Mouse (Mus musculus): Measurements from ENCODE around the gene Prkcz.
A peak's percentile ranks its signal among the peaks of the same experiment; 100 is the strongest.

Prkcz gene

DNA sequence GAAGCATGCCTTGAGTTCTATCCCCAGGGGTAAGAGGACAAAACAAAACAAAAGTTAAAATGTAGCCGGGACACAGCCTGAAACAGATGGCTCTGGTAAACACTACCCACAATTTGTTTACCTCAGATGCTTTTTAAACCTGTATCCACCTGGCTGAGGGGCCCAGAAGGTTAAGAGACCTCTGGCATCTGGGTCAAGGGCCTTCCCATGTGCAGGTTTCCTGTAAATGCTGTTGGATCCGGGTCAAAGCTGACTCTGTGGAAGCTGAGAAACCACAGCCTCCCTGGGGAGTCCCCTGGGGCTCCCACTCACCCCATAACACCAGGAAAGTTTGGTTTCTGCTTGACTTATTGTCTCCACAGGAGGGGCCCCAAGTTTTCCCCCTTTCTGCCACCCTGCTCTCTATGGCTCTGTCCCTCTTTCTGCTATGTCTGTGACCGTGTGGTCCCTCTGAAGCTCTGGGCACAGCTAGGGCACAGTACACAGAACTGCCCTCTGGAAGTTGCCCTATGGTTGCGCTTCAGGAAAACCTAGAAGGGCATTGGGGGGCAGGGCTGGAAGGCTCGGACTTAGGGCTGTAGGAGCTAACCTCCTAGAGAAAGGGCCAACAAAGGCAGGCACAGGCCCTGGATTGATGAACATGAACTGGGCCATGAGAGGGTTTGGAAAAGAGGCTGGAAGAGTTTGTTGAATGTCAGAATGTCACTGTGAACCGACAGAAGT lies 115.2 kb downstream of the Prkcz start:
- no peak for DNase-seq (ENCODE audit: low spot score)

DNA sequence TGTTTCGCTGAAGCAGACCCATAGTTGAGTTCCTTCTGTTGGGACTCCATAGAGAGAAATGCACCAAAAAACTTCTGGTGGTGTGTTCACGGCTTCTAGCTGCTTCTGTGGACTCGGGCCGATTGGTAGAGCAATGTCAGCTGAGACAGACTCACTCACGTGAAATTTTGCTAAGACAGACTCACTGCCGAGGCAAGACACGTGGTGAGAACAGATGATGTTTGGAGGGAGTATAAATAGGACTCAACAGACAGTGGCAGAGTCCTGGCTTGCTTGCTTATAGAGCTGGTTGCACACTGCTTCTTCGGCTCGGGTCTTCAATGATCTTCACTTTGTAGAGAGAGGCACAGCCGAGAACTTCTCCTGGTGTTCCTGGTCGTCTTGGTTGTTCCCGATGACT lies 117.9 kb downstream of the Prkcz start:
- DNase-seq (ENCODE audit: low spot score), result no peak

DNA sequence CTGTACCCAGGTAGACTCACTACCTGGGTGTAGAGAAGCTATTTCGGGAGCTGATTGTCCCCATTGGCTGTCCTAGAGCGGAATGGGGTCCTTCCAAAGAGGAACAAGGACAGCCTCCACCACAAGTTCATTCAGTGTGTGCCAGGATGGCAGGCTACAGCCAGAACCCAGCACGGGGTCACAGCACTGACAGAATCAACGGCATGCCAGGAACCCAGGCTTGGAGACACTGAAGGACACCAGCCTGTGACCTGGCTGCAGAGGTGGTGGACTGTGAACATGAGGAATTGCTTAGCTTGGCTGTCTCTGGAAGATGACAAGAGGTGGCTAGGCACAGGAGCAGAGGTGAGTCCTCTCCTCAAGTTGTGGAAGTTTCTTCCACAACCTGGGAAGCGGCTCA lies 118.9 kb downstream of the Prkcz start:
- DNase-seq (ENCODE audit: low spot score), result no peak

DNA sequence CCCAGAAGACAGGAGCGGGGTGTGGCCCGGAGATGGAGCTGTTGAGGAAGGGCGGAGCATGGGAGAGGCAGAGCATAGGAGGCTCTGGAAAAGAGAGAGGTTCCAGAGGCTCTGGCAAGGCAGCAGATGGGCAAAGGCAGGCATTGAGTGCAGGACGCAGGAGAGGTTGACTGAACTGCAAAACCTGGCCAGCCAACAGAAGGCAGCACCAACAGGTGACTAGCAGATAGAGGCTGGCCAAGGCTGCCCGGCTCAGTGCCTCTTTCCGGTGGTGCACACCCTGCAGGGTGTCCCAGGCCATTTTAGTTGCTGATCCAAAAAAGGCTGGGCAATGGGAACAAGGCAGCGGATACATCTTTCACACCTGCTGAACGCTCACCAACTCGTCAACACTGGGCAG lies 119.4 kb downstream of the Prkcz start:
- DNase-seq (ENCODE audit: low spot score), result no peak

DNA sequence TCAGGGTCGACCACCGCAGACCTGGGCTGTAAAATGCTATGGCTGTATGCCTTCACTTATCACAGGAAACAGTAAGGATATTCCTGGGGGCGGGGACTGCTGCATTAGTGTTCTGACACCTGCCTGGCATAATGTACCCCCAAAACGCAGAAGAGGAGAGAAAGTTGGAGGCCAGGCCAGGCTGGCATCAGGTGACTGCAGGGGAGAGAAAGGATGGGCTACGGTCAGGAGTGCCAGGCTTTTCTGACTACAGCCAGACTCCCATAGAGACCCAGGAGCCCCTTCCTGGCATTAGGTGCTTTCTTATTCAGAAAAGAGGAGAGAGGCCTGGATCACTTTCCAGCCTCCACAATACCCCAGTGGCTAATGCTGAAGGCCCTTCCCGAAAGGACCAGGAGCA lies 121.7 kb downstream of the Prkcz start:
- DNase-seq (ENCODE audit: low spot score), result no peak

DNA sequence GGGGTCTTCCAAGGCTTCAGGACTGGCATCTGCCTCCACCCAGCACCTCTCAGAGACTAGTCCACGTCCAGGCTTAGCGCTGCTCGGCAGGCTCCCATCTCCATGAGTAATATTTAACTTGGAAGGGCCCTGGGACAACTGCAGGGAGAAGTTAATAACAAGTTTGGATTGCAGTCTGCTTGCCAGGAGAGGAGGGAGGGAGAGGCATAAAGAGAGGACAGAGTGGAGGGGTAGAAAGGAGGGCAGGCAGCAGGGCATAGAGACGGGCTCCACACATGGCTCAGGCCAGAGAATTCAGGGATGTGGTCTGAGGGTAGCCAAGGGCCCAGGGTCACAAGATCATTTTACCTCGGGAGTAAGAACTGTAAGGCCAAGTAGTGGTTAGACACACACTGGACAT lies 122.9 kb downstream of the Prkcz start:
- DNase-seq (ENCODE audit: low spot score), result no peak

DNA sequence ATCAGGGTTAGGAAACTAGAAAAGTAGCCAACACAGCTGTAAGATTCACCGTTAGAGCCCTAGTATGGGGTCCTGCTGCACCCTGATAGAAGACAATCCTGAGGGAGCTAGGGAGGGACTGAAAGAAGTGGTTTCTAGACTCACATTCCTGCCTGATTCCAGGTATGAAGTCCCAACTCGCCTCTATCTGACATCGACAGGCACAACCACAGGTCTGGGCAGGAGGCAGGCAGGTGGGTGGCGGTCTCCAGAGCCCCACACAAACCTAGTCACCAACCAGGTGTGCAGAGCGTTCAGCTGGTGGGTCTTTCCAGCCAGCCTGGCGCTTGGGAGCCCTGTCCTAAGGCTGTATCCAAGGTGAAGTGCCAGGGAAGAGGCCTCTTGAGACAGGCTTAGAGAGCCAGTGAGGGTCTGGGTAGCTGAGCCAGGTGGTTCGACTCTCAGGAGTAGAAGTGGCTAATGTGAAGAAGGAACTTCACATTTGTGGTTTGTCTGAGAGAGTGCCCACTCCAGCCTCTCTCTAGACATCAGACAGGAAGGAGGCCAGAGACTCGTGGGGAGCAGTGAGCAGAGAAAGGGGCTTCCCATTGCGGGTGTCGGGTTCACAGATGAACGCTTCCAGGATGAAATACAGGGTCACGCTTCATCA lies 124.3 kb downstream of the Prkcz start:
- DNase-seq (ENCODE audit: low spot score), result no peak

DNA sequence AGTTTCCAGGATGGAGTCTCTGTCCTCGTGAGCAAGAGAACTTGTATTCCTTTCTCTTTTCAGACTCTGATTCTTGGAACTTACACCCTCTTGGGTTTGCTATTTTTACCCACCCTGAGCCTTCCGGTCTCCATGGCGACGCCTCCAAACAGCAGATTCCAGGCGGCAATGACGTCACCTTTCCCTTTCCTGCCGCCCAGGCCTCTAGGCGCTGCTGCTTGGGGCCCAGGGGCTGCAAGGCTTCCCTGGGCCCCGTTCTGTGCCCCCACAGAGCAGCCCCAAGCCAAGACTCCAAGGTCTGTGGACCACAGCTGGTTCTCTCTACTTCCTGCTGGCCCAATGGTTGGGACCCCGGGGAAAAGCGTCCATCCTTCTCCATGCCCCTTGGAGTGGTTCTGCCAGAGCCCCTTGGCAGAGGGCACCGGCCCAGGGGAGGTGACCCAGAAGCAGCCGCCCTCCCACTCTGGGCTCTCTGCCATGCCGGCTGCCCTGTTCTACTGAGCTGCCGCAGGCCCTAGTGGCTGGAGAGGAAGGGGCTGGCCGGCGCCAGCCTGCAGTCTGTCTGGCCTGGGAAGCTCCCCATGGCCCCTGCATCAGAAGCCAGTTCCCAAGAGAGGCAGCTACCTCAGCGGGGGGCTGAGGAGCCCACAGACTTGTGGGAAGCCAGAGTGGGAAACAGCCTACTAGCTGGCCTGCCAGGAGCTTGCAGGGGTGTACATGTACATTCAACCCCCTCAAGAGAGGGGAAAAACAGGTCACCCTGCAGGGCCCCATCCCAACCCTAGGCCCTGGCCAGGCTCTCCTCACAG lies 125.6 kb downstream of the Prkcz start:
- DNase-seq (ENCODE audit: low spot score), result peak; percentile 94

DNA sequence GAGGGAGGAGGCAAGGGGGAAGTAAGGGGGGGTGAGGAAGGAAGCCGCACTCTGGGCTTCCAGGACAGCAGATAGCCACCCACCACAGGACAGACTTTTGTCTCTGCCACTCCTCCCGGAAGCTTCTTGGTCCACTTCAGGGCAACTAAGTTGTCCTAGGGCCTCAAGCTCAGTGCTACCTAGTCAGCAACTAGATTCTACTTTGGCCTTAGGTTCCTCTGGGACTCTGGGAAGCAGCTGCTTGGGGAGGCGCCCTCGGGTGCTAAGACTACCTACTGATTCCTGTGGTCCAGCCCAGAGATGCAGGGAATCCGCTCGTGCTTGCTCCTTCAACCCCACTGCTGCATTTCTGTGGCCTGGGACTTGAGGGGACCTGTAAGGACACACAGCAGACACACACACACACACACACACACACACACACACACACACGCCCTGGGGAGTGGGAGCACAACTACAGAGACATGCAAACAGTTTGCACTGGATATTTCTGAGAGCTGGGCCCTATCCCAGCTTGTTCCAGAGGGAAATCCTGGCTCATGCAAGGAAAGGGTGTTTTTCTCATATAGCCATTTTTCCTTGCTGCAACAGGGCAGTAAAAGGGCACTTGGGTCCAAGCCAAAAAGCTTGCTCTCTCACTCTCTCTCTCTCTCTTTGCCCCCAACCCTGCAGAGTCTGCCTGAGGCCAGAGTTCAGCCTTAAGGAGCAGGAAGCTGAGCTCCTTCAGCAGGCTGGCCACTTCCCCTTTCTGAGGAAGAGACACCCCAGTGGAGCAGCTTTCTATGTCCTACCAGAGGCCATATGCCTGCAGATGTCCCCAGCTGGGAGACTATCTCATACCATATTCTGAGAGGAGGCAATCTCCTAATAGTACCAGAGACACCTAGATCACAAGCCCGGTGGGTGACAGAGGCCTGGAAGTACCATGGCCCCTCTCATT lies 126.5 kb downstream of the Prkcz start:
- DNase-seq (ENCODE audit: low spot score), result peak; percentile 56

DNA sequence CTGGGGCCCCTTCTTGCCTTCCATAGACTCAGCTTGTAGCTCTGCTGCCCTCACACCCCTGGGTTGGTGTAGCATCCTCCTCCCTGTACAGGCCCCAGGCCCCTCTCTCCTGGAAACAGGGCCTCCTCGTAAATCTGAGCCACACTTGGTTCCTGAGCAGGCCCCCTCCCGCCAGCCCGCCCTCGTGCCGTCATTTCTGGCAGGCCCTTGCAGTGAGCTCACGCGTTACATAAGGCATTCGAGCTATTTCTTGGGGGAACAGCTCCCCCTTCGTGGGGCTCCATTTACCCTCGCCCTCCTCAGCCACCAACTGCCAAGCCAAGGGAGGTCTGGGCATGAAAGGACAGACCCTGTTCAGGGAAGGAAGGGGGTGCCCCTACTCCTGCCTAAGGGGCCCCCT lies 127.3 kb downstream of the Prkcz start:
- peak; percentile 86 for DNase-seq (ENCODE audit: low spot score)

DNA sequence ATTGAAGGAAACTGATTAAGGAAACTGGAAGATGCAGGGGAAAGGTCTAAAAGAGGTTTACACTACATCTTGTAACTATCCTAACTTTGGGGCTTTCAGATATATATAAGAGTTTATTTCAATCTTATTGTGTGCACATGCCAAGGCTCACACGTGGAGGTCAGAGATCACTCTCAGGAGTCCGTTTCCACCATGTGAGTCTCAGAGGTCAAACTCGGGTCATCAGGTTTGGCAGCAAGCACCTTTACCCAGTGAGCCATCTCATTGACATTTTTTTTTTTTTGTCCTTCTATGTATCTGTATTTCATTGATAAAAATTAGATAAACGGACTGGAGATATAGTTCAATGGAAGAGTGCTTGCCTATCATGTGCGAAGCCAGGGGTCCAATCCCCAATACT lies 132.7 kb downstream of the Prkcz start:
- no peak for DNase-seq (ENCODE audit: low spot score)

DNA sequence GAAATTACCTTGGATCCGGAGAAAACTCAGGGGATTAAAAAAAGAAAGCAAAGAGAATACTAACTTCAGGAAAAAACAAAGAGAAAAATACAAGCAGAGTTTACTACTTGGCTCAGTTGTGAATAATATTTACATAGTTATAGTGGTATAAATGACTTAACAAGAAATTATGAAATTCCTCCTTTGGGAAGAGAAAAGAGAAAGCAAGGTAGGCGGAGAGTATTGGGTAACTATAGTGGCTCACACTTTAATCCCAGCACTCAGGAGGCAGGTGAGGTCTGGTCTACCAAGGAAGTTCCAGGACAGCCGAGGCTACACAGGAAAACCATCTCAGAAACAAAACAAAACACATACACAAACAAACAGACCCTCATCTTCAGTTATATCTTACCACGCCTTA lies 133.2 kb downstream of the Prkcz start:
- no peak for DNase-seq (ENCODE audit: low spot score)

DNA sequence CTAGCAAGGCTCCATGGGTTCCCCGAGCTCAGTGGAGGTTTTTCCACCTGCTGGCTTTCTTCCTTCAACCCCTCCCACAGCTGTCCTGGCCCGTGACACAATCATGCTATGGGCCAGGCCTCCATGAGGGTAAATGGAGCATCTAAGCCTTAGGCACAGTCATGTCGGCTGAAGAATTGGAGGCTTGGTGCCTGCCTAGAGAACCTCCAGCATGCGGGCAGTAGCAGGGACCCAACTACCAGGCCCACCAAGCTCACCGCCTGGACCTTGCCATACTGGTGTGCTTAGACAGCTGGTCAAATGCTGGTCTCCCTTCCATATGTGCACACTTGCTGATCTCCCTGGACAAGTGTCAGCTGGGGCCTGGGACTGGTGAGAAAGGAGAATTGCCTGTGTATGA lies 135.2 kb downstream of the Prkcz start:
- DNase-seq (ENCODE audit: low spot score), result no peak

DNA sequence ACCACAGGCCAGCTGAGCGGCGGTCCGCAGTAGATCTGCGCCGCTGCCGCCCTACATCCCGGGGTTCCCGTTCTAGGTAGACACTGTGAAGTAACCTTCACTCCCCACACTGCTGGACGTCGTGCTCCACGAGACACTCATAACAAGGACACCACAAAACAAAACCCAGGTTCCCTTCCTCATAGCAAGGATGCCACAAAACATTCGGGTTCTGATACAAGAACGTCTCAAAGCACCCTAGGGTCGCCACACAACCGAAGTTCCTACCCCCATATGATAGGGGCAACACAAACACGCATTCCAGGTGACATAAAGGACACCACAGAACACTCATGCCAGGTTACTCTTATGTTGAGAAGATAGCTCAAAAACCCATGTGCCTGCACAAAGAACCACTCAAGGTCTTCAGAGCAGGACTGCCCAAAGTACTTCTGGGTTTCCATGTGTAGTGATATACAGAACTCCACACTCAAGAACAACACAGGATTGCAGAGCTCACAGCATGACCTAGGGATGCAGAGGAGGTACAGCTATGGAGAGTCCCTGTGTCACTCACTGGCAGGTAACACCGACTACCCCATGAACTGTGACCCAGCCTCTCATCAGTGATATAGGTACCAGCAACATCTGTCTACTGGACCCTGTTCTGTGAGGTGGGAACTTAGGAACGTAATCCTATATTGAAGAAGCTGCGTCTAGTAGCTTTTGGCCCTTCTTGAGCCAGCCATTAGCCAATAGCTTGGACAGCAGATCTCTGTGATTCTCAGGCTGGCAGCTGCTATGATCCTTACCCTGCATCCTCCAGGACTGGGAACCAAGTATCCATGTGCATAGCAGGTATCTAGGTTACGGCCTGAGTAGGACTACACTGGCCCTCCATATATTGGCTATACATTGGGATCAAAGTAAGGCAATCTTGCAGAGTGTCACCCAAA lies 137.3 kb downstream of the Prkcz start:
- no peak for DNase-seq (ENCODE audit: low spot score)

DNA sequence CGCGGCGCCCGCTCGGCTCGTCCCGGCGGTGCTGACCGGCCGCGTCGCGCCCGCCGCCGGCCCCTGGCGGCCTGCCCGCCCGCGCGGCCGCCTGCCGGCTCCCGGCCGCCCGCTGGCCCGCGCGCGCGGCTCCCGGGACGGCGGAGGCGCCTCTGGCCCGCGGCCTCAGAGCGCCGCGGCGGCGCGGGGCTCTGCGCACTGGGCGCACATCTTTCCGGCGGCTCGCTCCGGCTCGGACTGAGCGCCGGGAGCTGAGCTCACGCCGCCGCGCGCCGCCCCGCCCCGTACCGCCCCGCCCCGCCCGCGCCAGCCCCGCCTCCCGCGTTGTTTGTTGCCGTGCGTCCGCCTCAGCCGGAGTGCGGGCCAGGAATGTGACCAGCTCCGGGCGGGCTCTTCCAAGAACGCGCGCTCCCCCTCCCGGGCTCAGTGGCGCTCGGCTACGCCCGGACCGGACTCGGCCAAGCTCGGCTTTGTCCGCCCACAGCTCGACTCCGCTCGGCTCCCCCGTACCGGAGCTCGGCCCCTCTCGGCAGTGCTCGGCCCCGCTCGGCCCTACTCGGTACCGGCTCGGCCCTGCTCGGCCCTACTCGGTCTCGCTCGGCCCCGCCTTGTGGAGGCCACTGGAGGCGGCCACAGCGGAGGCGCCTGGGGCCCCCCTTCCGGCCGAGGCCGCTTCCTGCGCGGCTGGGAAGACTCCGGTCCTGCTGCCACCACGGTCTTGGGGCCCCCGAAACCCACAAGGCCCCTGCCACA lies 138.1 kb downstream of the Prkcz start:
- DNase-seq (ENCODE audit: low spot score), result peak; percentile 98

DNA sequence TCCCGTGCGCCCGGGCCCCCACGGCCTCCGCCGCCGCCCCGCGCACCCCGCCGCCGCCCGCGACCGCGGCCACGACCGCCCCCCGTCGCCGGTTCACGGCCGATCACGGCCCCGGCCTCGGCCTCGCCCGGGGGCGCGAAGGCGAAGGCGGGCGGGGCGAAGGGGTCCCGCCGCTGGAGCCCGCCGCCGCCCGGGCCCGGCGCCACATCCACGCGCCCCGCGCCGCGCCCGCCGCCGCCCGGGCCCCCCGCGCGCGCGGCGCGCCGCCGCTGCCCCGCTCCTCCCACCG lies 138.7 kb downstream of the Prkcz start, which contains the start of gene Ski:
TSS of gene Ski (minus strand) at position 41 of the 289 bp plus-strand sequence.
- DNase-seq (ENCODE audit: low spot score), result no peak

DNA sequence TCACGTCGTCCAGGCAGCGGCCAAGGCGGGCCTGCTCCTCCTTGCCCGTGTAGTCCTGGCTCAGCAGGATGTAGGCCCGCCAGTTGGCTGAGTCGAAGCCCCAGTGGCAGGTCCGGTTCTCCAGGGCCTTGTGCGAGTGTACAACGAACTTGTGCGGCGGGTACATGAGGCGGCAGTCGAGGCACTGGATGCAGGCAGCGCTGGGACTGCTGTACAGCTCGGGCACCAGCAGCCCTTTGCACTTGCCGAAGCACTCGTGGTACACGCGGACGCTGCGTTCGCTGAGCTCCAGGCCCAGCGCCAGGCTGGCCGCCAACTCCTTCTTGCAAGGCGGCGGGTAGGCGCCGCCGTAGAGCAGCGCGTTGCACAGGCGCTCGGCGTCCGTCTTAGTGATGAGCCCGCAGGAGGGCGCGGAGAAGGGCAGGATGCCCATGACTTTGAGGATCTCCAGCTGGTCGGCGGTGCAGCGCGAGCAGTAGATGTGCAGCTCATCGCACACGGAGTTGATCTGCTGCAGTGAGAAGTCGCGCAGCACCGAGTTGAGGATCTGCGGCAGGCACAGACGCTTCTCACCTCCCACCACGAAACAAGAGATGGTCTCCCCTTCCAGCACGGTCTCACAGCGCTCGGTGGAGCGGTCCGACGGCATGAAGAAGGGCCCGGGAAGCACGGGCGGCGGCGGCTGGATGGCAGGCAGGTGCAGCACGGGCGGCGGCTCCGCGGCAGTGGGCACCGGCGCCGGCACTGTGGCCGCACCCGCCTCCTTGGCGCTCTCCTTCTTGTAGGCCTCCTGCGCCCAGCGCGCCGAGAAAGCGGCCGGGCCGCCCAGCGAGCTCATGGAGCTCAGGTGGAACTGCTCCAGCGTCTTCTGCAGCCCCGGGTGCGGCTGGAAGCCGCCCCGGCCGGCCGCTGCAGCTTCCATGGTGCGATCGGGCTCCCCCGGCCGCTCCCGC lies 139.3 kb downstream of the Prkcz start:
- peak; percentile 88 for DNase-seq (ENCODE audit: low spot score)

DNA sequence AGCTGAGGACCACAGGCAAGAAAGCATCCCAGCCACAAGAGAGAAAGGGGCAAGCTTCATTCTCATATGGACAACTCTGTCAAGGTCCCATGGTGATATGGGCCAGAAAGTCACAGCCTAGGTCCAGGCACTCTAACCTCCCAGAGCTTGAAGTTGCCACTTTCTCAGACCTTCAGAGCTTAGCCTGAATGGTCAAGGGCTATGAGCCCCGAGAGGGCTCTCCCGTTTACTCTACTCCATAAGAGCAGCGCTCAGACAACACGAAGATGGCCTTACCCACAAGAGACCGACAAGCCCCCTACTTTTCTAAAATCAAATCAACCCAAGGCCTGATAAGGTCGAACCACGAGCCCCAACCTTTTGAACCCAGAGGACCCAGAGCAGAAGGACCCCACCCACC lies 140.1 kb downstream of the Prkcz start:
- DNase-seq (ENCODE audit: low spot score), result peak; percentile 17
